8 mouse cellular contexts compared by ENCODE assay signal in the genomic region with DNA sequence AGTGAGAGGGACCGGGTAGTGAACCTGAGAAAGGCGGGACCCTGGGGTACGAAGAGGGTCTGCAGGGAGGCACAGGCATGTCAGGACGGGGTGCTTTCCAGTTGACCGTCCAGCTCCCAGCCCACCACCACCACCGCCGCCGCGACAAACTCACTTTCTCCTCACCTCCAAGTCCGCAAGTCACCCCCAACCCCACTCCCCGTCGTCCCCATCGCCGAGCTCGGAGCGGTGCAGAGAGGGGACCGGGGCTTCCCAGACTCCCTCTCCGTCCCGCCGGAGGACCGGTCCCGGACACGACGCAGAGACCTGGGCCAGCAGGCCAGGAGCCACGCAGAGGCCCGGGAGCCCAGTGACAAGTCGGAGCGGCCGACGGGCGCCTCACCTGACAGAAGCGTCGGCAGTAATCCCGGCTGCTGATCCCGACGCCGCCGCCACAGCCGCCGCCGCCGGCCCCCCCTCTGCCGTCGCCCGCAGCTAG. TPM values are rescaled to one million over a fixed set of nuclear protein-coding genes. Genes with fewer than 3 reads are reported as not detected.
A peak's percentile ranks its signal among the peaks of the same experiment; 100 is the strongest.
DNase-seq lines count a peak whose midpoint lies in the region; ATAC-seq and TF ChIP-seq lines count a peak whose summit lies in the region.

No protein-coding gene starts in this region.

- H3K4me1 ChIP-seq in cerebellum, adult 2 months (ENCODE audit: control insufficient read depth, insufficient read depth, low read length) = no peaks in the 10 kb centered on the region; the same call in 1 of the 2 replicates
- no peaks in the 10 kb centered on the region; the same call in none of the 2 replicates for H3K4me1 ChIP-seq in spleen, adult 2 months (ENCODE audit: control insufficient read depth, insufficient read depth, insufficient read length)
- H3K4me1 ChIP-seq in intestine, embryonic 16.5 days (ENCODE audit: control insufficient read depth, insufficient read depth, low read length) = peaks cover 12% of the 10 kb centered on the region
- peaks cover 23% of the 10 kb centered on the region for H3K4me1 ChIP-seq in neural tube, embryonic 12.5 days

- TF ChIP-seq CTCF in cerebellum, adult 2 months (IDR thresholded peaks at IDR 0.05; ENCODE audit: borderline replicate concordance, insufficient read depth, low read depth, low read length) = no peak
- no peak for TF ChIP-seq CTCF in spleen, adult 2 months (IDR thresholded peaks at IDR 0.05; ENCODE audit: extremely low read depth, insufficient read depth, insufficient read length, insufficient replicate concordance)

- H3K9me3 ChIP-seq in intestine, embryonic 16.5 days (ENCODE audit: control insufficient read depth, low read length) = no peaks in the 10 kb centered on the region
- no peaks in the 10 kb centered on the region for H3K9me3 ChIP-seq in neural tube, embryonic 12.5 days

- peak; percentile 59 for ATAC-seq in intestine, embryonic 16.5 days
- peak; percentile 61 for ATAC-seq in neural tube, embryonic 12.5 days (ENCODE audit: low FRiP score, low read depth)

- WGBS in cerebellum, adult 2 months = under 1% methylated on average over 37 of the region's 45 CpGs
- under 1% methylated on average over 42 of the region's 45 CpGs for WGBS in spleen, adult 2 months
- WGBS in intestine, embryonic 16.5 days = under 1% methylated on average over 45 of the region's 45 CpGs
- WGBS in neural tube, embryonic 12.5 days = under 1% methylated on average over 44 of the region's 45 CpGs

- no peaks in the 10 kb centered on the region for H3K27me3 ChIP-seq in cerebellum, adult 2 months (ENCODE audit: control insufficient read depth, insufficient read depth, low read length)
- no peaks in the 10 kb centered on the region for H3K27me3 ChIP-seq in spleen, adult 2 months (ENCODE audit: control insufficient read depth, insufficient read depth, low read length)
- H3K27me3 ChIP-seq in intestine, embryonic 16.5 days (replicated peaks; ENCODE audit: control insufficient read depth, insufficient read depth, low read length) = no peaks in the 10 kb centered on the region
- H3K27me3 ChIP-seq in neural tube, embryonic 12.5 days (replicated peaks) = no peaks in the 10 kb centered on the region

- peak overlapping the region; percentile 81 for H3K27ac ChIP-seq in cerebellum, adult 2 months (ENCODE audit: insufficient read depth, low read length)
- H3K27ac ChIP-seq in spleen, adult 2 months (ENCODE audit: insufficient read depth, low read length) = peak overlapping the region; percentile 94
- peak overlapping the region; percentile 94 for H3K27ac ChIP-seq in intestine, embryonic 16.5 days (ENCODE audit: low read length)
- peak overlapping the region; percentile 91 for H3K27ac ChIP-seq in neural tube, embryonic 12.5 days

- TF ChIP-seq POLR2A in cerebellum, adult 2 months (IDR thresholded peaks at IDR 0.05; ENCODE audit: borderline replicate concordance, insufficient read depth, low read length) = no peak
- no peak for TF ChIP-seq POLR2A in spleen, adult 2 months (IDR thresholded peaks at IDR 0.05; ENCODE audit: low read depth, low read length)

- DNase-seq in cerebellum, adult 2 months = no peak
- DNase-seq in cerebellum, adult 18-20 months = no peak
- no peak for DNase-seq in spleen, adult 2 months (ENCODE audit: low read depth in 1 of 2, low spot score in 2 of 2)
- no peak for DNase-seq in spleen, postnatal 36 days (ENCODE audit: low spot score in 2 of 2)
- DNase-seq in retina, postnatal 1 day = no peak
- DNase-seq in right cerebral cortex, postnatal 10 days (ENCODE audit: low spot score in 2 of 2) = no peak

- peaks cover 12% of the 10 kb centered on the region for H3K36me3 ChIP-seq in spleen, adult 2 months (ENCODE audit: control insufficient read depth, insufficient read depth, low read length)
- H3K36me3 ChIP-seq in intestine, embryonic 16.5 days (ENCODE audit: control insufficient read depth, insufficient read depth, low read length) = peaks cover 6% of the 10 kb centered on the region; the same call in 1 of the 2 replicates
- H3K36me3 ChIP-seq in neural tube, embryonic 12.5 days = peaks cover 12% of the 10 kb centered on the region

- H3K9ac ChIP-seq in intestine, embryonic 16.5 days (ENCODE audit: low read depth, low read length) = peak overlapping the region; percentile 91
- H3K9ac ChIP-seq in neural tube, embryonic 12.5 days = peak overlapping the region; percentile 91

- H3K4me3 ChIP-seq in cerebellum, adult 2 months (replicated peaks; ENCODE audit: insufficient read depth, low read depth, low read length) = peak overlapping the region; percentile 74
- H3K4me3 ChIP-seq in spleen, adult 2 months (ENCODE audit: extremely low read depth, insufficient read depth, insufficient read length) = peak overlapping the region; percentile 92
- peak overlapping the region; percentile 97 for H3K4me3 ChIP-seq in intestine, embryonic 16.5 days (ENCODE audit: low read length)
- H3K4me3 ChIP-seq in neural tube, embryonic 12.5 days = peak overlapping the region; percentile 96

- peak overlapping the region; percentile 95 for H3K4me2 ChIP-seq in intestine, embryonic 16.5 days (ENCODE audit: low read depth, low read length)
- peak overlapping the region; percentile 96 for H3K4me2 ChIP-seq in neural tube, embryonic 12.5 days (replicated peaks)

RNA-seq across cellular contexts. Expression of a gene that starts 0.3 kb away (rescaled TPM):
- polyA plus RNA-seq in cerebellum, adult 2 months (2012; rRNA removed) = 10.3 and 10.4 TPM in 2 replicates
- polyA plus RNA-seq in spleen, adult 2 months (2012; rRNA removed) = 0.67 and 0.69 TPM in 2 replicates
- polyA plus RNA-seq in intestine, embryonic 16.5 days (2015; fragmentation: Nextera tagmentation; extraction: Ambion mirVana) = 3.7 and 4.0 TPM in 2 replicates
- 9.5 and 9.7 TPM in 2 replicates for polyA plus RNA-seq in neural tube, embryonic 12.5 days (2016; fragmentation: Nextera tagmentation; extraction: Ambion mirVana)

RNA-seq across cellular contexts. Expression of a gene that starts 0.7 kb away (rescaled TPM):
- polyA plus RNA-seq in cerebellum, adult 2 months (2012; rRNA removed) = 39.3 and 40.4 TPM in 2 replicates
- 6.9 and 7.3 TPM in 2 replicates for polyA plus RNA-seq in spleen, adult 2 months (2012; rRNA removed)
- 47.2 and 48.7 TPM in 2 replicates for polyA plus RNA-seq in intestine, embryonic 16.5 days (2015; fragmentation: Nextera tagmentation; extraction: Ambion mirVana)
- 96.8 and 104 TPM in 2 replicates for polyA plus RNA-seq in neural tube, embryonic 12.5 days (2016; fragmentation: Nextera tagmentation; extraction: Ambion mirVana)
